Mouse (Mus musculus) heart, adult 11 months (tissue): ENCODE measurements around the gene Polg2.
"Not testable (repeated sequence)": the region's sequence is repeated elsewhere in the genome, so short reads cannot be mapped to it uniquely, and the experiment has no call there.

Source experiments
- DNase-seq: peaks from one replicate; pipeline ENCODE4 v3.0.0; 2022

The Polg2 gene

DNA sequence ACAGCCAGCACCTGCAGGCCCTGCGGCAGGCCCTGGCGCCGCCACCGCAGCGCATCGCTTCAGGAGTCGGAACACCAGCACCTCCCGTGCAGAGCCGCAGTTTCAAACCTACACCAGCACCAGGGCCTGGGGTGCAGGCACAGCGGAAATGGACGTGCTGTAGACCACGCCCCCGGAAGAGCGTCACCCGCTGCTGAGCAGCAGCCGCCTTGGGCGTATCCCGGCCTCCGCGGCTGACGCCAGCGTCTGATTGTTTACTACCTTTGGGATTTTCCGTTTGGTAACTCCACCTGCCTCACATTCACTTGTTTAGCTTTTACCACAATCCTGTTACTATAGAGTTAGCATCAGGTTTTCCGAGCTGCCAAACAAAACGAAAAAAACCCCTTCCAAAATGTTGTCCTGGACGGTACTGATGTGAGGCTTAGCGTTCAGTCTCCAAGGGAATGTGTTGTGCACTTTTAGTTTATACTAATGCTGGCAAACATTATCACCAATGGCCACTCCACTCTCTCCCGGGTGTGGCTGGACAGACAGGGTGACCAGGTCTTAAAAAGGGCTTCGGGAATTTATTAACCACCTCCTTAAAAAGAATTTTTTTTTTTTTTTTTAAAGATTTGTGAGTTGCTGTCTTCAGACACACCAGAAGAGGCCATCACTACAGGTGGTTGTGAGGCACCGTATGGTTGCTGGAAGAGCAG, at the start of gene Polg2:
Polg2 (minus strand) TSS at position 150 of the 701 bp plus-strand sequence.
- DNase-seq, result peak; percentile 99

DNA sequence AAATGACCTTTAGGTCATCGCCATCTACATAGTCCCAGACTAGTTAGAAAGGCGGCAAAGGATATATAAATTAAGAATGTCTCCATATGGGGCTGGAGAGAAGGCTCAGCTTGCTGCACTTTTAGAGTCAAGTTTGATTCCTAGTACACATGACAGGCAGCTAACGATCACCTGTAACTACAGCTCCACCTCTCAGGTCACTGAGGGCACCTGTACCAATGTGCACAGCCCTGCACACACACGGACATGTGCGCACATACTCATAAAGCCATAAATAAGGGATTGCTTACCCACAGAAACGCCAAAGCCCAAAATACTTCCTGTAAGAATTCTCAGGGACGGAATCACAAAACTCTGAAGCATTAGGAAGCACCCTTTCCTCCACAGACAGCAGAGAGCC, 48.7 kb upstream of the Polg2 start:
- DNase-seq, result peak; percentile 53

DNA sequence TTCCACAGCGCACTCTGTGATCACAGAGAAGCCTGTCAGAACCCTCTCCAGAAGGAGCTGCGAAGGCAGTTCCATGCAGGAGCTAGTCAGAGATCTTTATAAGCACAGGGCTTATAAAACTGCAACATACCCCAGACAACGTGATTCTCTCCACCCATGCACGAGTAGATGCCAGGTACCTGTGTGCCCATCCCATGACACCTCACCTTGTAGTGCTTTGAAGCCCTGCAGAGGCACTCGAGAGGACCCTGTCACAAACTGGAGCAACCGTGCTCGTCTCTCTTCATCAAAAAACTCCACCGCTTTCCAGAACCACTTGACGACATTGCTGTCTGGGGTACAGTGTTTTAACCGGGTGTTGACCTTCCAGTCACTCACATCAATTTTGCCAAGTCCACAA, 45.1 kb upstream of the Polg2 start:
- no peak for DNase-seq

DNA sequence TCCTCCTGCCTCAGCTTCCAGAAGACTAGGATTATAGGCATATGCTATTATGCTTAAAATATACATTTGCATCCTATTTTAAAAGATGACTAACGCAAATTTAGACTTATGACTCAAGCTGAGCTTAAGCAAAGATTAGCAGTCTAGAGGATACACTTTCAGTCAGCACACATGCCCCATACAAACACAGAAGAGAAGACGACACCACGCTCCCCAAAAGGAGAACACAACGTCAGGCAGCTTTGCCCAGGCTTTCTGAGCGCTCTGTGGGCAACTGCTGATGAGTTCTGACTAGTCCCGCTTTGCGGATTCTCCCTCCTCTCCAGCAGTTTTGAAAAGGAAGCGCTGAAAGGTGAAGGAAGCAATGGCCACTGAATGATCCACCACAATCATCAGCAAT, 44.4 kb upstream of the Polg2 start:
- no peak for DNase-seq

DNA sequence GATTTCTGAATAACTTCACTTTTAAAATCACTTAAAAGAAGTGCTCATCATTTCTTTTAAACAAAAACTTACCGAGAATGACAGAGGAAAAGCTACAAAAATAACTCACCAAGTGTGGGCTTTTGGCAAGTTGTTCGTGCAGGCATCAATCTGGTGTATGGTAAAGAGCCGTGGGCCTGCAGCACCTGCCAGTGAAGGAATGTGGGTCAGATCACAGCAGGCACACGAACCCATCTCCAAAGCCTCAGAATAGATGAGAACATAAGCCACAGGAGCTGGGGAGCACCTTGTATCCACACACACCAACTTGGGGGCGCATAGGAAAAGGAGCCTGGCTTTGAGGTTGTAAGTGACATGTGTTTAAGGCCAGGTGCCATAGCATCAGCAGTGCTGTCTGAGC, 43.6 kb upstream of the Polg2 start:
- DNase-seq, result no peak

DNA sequence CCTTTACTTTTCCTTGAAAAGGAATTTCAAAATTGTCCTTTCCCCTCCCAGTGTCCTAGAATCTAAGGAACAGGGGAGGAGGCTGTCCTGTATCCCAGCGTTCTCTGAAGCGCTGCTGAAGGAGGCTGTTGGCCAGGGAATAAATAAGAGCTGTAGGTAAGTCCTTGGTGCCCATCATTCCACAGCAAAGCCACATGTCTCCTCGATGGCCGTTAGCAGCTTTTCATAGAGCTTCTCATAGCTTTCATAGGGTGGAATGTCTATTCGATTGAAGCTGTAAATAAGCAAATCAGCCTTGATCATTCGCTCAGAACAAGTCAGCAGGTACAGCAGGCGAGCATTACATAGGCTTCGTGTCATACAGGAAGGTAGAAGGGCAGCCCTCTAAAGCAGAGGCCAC, 43.2 kb upstream of the Polg2 start:
- DNase-seq, result no peak

DNA sequence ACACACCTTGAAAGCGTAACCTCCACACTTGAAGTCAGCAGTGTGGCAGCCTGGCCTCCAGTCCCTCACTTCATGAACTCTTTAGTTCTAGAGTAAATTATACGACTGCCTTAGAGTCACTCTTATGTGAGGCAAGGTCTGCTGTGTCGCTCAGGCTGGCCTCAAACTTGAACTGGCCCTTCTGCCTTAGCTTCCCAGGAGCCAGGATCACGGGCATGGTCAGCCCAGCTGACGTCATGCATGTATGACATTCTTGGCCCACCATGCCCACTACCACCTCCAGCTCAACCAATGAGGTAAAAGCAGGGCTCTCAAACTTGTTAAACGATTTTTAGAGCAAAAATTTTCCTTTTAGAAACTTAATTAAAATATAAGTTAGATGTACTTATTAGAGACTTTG, 42.1 kb upstream of the Polg2 start:
- no peak for DNase-seq

DNA sequence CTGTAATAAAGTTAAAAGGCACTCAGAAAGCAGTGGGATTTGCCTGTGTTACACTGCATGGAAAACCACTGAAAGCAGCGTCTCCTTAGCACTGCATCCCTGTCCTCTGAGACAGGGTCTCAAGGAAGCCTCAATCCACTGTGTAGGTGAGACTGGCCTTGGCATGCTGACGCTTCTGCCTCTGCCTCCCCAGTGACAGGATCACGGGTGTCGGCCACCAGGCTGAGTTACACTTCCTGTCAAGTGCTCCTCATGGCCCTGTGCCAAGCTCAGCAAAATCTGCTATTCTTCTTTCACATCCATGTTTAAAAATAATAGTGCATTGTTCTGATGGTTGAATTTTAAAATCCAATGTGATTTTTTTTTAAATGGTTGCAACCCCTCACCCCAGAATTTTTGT, 41.6 kb upstream of the Polg2 start:
- peak; percentile 98 for DNase-seq

DNA sequence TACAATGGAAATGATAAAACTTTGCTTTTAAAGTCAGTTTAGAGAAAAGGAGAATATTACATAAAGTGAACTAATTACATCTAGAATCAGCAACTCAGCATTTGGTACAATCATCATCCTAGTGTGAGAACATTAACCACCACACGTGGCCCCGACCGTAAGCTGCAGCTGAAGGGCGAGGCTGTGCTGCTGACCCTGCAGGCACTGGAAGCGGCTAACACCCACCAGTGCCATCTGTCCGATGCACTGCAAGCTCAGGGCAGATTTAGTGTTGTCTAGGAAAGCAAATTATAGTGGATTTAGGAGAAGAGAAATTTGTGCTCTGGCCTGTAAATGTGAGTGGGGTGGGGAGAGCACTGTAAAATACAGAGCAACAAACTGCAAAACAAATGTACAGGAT, 40.9 kb upstream of the Polg2 start:
- peak; percentile 94 for DNase-seq

DNA sequence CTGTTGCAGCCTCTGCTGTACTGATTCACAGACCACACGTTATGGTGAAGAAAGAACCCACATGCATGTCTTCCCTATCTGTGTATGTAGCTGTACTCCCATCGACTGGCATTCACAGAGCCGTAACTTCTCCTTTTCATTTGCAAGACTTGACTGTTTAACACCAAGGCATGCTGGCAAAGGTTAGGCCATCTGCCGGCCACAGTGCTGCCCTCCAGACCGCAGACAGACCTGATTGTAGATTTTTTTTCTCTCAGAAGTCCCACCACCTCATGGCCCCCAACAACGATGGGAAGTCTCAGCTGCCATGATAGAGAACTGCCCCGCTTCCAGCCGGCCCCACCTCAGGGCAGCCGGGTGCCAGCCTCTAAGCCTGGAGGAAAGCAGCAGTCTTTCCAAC, 40.3 kb upstream of the Polg2 start:
- DNase-seq, result no peak

DNA sequence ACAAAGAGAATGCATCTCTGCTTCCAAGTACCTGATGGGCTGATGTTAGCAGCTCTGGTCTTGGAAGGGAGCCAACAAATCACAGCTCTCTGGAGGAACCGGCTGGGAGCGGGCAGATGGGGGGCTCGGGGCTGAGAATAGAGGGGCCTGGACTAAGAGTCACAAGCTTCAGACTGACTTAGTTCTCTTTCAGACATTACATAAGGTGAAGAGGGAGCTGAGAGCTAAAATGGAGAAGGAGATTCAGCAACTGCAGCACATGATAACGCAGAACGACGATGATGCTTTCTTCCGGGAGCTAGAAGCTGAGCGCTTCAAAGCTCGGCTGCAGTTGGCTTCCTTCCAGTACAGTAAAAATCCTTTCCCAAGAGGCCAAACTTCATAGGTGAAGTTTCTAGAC, 39.0 kb upstream of the Polg2 start:
- no peak for DNase-seq

DNA sequence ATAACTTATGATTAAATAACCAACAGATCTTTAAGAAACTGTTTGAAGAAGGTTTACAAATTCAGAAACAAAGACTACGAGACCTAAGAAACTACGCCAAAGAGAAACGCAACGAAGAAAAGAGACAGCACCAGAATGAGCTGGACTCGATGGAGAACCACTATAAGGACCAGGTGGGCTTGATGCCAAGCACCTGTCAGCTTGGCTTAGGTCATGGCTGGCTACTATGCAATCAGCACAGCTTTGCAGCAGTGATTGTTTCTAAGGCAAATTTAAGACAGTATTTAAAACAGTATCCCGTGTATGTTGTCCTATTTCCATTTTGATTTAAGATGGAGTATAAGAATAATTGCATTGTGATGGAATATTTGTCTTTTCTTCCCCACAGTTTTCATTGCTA, 38.5 kb upstream of the Polg2 start:
- no peak for DNase-seq

DNA sequence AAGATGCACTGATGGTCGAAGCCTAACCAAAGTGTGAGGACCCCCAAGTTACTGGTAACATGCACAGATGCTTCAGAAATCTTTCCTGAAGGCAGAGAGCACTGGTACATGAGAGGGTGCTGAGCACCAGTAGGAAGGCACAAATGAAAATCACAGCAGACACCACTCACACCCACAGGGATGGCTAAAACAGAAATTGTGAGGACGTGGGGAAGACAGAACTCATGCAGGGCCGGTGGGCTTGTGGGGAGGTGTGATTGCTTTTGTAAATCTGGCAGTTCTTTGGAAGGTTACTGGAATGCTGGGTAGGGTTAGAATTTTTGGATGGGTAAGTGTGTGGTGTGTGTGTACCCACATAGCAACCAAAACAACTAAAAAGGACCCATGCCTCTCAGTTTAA, 37.8 kb upstream of the Polg2 start:
- no peak for DNase-seq

DNA sequence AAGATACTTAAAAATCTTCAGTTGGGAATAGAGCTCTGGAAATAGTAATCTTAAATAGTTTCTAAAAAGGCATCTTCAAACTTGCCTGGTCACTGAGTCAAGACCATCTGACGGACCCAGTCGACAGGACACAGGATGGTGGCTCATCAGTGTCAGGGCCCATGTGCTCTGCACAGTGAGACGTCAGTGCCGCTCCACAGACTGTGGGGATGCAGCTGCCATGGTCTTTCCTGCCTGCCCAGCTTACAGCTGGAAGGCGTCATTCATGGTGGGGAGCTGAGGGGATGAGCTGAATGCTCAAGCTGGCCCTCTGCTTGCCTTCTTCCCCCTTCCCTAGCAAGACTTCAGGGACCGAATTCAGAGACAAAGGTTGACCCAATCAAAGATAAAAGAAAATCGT, 37.0 kb upstream of the Polg2 start:
- no peak for DNase-seq

DNA sequence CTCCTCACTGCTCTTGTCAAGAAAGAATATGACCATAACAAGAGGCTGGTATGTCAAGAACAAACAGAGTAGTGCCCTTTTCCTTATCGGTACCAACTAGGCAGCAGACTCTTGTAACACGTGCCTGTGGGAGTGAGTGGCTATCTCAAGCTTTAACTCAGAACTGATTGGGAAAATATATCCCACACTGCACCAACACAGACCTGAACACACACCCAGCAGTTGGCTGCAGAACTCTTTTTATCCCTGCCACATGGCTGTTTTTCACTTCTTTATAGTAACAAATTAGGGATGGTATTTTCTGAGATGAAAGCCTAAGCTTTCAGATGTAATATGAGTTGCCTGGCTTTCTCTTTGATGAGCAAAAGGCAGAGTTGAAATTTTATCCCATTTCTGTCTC, 36.4 kb upstream of the Polg2 start:
- no peak for DNase-seq

DNA sequence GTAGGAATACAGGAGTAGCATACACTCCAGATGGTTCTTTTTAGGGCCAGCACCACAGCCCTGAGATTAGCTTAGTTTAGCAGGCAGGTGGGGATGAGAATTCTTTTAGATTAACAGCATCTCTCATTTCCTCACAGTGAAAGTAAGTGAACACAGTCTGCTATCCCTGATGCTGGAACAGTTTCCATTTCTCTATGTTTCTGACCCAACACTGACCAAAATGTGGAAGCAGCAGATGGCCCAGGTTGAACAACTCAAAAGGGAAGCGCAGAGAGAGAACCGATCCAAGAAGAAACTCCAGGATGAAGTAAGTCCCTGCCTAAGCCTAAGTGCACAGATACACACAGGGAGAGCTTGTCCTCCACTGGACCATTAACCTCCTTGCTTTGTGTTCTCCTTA, 36.0 kb upstream of the Polg2 start:
- peak; percentile 76 for DNase-seq

DNA sequence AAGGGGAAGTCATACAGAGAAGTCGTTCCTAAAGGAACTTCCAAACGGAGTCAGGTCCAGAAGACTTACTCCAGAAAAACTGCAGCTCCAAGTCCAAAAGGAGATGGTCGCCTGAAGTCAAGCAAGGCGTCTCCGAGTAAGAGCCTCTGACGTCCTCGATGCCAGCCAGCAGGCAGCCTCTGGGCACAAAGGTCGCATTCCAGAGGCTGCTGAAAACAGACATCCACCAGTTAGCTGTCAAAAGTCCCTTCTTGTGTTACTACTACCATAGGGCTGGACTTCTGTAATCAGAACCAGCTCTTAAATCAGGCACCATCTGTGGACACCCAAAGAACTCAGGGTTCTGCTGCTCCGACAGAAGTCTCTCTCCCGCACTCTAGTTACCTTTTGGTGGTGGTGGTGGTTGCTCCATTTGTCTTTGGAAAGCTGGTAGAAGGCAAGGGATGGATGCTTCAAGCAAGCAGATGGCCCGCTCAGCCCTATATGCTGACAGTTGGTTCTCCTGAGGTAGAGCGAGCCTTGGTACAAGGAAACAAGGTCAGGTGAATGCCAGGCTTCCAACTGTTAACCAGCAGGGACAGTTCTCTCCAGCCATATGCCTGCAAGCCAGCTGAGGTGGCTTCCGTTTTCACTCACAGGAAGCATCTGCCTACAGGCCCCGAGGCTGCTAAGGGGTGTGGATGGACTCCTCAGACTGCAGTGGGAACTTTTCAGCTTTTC, 35.4 kb upstream of the Polg2 start:
- peak; percentile 88 for DNase-seq

DNA sequence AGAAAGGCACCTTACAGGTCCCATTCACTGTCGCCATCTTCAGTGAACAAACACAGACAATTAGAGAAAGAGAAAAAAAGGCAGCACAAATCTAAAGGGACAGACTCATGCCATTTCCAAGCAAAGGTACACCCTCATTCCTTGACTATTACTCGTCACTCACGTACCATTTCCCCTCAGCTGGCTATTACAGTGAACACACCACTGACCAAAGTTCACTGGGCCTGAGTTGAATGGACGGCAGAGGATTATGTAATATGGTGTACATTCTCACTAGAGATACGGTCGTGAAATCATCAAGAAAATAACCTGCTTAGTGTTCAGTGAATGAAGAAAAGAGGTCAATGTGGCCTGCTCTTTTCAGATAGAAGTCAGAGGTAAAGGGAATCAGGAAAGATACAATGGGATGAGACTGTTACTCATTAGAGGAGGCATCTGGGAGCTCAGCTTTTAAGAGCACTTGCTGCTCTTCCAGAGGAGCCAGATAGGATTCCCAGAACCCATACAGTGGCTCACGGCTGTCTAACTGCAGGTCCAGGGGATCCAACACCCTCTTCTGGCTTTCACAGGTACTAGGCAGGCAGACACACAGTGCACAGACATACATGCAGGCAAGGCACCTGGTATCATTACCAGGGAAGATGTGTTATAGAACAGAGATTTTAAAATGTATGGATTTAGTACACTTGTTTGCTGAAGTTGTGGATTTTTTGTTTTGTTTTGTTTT, 33.2 kb upstream of the Polg2 start:
- DNase-seq, result peak; percentile 62

DNA sequence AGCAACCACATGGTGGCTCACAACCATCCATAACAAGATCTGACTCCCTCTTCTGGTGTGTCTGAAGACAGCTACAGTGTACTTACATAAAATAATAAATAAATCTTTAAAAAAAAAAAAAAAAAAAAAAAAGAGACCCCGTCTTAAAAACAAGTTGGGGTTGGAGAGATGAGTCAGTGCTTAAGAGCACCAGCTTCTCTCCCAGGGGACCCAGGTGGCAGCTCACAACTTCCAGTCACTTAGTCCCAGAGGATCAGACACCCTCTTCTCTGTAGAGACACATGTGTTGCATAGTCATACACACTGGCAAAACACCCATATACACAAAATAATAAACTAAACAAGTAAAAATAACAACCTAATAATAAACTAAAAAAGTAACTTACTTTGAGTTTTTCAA, 28.1 kb upstream of the Polg2 start:
- DNase-seq, result not testable (repeated sequence)

DNA sequence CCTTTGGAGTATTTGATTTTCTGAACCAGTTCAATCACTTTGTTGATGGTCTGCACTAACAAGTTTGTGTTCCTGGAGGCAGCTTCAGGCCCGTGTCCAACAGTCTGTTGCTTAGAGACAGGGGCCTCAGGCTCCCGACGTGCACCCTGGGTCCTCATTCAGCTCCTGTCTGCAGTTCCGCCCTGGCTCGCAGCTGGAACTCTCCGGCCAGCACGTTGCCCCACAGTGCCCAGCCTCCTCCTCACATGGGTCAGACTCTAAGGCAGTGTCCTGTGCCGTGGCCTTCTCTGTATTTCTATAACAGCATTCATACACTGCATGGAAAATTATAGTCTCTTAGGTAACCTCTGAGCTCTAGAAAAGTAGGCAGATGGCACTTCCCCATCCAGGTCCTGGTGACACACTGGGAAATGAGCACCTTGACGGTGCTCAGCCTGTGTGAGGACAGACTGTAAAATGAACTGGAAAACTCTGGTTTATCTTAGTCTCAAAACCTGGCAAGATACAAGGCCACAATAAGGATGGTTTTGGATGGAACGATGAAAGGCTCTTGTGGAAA, 22.8 kb upstream of the Polg2 start:
- DNase-seq, result no peak

DNA sequence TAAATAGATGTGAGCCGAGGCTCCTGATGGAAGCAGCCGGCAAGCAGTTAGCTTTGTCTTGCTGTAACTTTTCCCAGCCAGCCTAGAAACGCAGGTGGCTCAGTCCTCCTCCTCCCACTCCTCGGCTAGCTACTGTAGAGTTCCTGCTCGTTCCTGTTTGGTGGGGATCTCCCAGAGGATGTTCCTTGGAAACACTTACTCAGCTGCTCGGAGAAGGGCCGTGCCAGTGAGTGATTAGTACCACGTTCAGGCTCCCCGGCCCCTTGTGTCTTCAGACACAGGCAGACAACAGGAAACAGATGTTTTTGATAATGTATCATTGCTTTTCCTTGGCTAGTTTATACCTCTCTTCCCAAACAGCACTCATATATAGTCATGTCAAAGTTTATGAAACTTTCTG, 16.3 kb upstream of the Polg2 start:
- peak; percentile 91 for DNase-seq

DNA sequence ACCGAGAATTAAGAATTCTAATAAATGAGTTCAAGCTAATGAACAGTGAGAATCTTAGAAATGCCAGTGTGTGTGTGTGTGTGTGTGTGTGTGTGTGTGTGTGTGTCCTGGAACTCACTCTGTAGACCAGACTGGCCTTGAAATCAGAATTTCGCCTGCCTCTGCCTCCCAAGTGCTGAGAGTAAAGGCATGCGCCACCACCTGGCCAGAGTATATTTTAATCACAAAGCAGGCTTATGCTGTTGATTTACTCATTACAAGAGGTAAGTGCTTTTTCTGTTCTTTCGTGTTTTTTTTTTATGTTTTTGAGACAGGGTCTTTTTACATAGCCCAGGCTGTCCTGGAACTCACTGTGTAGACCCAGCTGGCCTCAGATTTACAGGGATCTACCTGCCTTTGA, 14.5 kb upstream of the Polg2 start:
- DNase-seq, result no peak

DNA sequence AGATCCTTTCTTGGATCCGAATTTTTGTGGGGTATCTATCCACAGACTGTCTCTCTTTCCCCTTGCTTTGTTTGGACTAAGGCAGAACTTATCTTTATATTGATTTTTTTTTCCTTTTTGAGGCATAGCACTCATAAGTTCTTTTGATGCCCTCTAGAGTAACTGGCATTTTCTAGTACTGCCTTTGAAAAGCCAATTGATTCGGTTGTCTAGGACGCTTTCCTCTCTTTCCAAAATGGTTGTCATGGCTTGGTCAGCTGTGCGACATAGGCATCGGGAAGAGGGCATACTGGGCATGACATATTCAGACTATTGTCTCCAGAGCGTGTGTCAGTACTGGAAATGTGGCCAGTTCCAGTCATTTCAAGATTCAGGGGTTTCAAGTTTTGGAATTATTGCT, 10.3 kb upstream of the Polg2 start:
- no peak for DNase-seq
